Mouse (Mus musculus): ENCODE data around the gene Cldn10. TPM values are rescaled to one million over a fixed set of nuclear protein-coding genes. Genes with fewer than 3 reads are reported as not detected.

The Cldn10 gene
- polyA plus RNA-seq, 1 experiment from 2014 or later: 2.2 TPM

GRCm38 (mm10) chr14:118855141-118855800 lies 67.6 kb downstream of the Cldn10 start:
- Histone ChIP-seq H3K9ac (ENCODE audit: low read length) (peak overlapping the region; percentile 67), H3K27ac (ENCODE audit: low read length) (no peak overlapping the region), H3K4me2 (ENCODE audit: low read depth, low read length) (peak overlapping the region; percentile 98), H3K4me1 (ENCODE audit: control insufficient read depth, insufficient read depth, low read length) (peaks cover 6% of the 10 kb centered on the region), H3K36me3 (ENCODE audit: control insufficient read depth, insufficient read depth) (no peaks in the 10 kb centered on the region), H3K9me3 (replicated peaks; ENCODE audit: control insufficient read depth, low read length) (no peaks in the 10 kb centered on the region), H3K4me3 (ENCODE audit: low read length) (peak overlapping the region; percentile 69), H3K27me3 (ENCODE audit: control insufficient read depth, insufficient read depth, low read length) (peaks cover 9% of the 10 kb centered on the region)
- 3% methylated on average over 28 of the region's 28 CpGs for WGBS
- ATAC-seq (replicated peaks; ENCODE audit: extremely low read depth, insufficient read depth, low FRiP score): no peak; the same call in 1 of the 2 replicates

GRCm38 (mm10) chr14:118856563-118856962 lies 68.9 kb downstream of the Cldn10 start:
- Histone ChIP-seq H3K9ac (ENCODE audit: low read length) (no peak overlapping the region), H3K36me3 (ENCODE audit: control insufficient read depth, insufficient read depth) (no peaks in the 10 kb centered on the region), H3K4me1 (ENCODE audit: control insufficient read depth, insufficient read depth, low read length) (peaks cover 6% of the 10 kb centered on the region), H3K4me2 (ENCODE audit: low read depth, low read length) (no peak overlapping the region), H3K27me3 (ENCODE audit: control insufficient read depth, insufficient read depth, low read length) (peaks cover 9% of the 10 kb centered on the region), H3K9me3 (replicated peaks; ENCODE audit: control insufficient read depth, low read length) (no peaks in the 10 kb centered on the region), H3K27ac (ENCODE audit: low read length) (no peak overlapping the region), H3K4me3 (ENCODE audit: low read length) (no peak overlapping the region)
- ATAC-seq (replicated peaks; ENCODE audit: extremely low read depth, insufficient read depth, low FRiP score): no peak
- 68% methylated on average over 6 of the region's 6 CpGs for WGBS

- Histone ChIP-seq H3K4me3 (ENCODE audit: low read length) (no peak overlapping the region), H3K36me3 (ENCODE audit: control insufficient read depth, insufficient read depth) (no peaks in the 10 kb centered on the region), H3K4me1 (ENCODE audit: control insufficient read depth, insufficient read depth, low read length) (peaks cover 6% of the 10 kb centered on the region), H3K9ac (ENCODE audit: low read length) (no peak overlapping the region), H3K27me3 (ENCODE audit: control insufficient read depth, insufficient read depth, low read length) (peaks cover 9% of the 10 kb centered on the region), H3K4me2 (ENCODE audit: low read depth, low read length) (no peak overlapping the region), H3K9me3 (replicated peaks; ENCODE audit: control insufficient read depth, low read length) (no peaks in the 10 kb centered on the region), H3K27ac (ENCODE audit: low read length) (no peak overlapping the region)
- WGBS: 75% methylated on average over 6 of the region's 6 CpGs
- no peak for ATAC-seq (replicated peaks; ENCODE audit: extremely low read depth, insufficient read depth, low FRiP score)
Observed at GRCm38 (mm10) chr14:118858318-118858717, 70.6 kb downstream of the Cldn10 start.

GRCm38 (mm10) chr14:118862253-118862652 lies 74.5 kb downstream of the Cldn10 start:
- no peaks in the 10 kb centered on the region for H3K36me3 ChIP-seq (ENCODE audit: control insufficient read depth, insufficient read depth)
- H3K4me2 ChIP-seq (ENCODE audit: low read depth, low read length): no peak overlapping the region
- H3K27me3 ChIP-seq (ENCODE audit: control insufficient read depth, insufficient read depth, low read length): peaks cover 2% of the 10 kb centered on the region; the same call in 1 of the 2 replicates
- ATAC-seq (replicated peaks; ENCODE audit: extremely low read depth, insufficient read depth, low FRiP score): no peak
- H3K27ac ChIP-seq (ENCODE audit: low read length): no peak overlapping the region
- no peak overlapping the region for H3K4me3 ChIP-seq (ENCODE audit: low read length)
- H3K9me3 ChIP-seq (replicated peaks; ENCODE audit: control insufficient read depth, low read length): no peaks in the 10 kb centered on the region
- no peaks in the 10 kb centered on the region for H3K4me1 ChIP-seq (ENCODE audit: control insufficient read depth, insufficient read depth, low read length)
- WGBS: 50% methylated on average over 7 of the region's 7 CpGs
- no peak overlapping the region for H3K9ac ChIP-seq (ENCODE audit: low read length)

GRCm38 (mm10) chr14:118864905-118865304 lies 77.2 kb downstream of the Cldn10 start:
- H3K9ac ChIP-seq (ENCODE audit: low read length): no peak overlapping the region
- no peak for ATAC-seq (replicated peaks; ENCODE audit: extremely low read depth, insufficient read depth, low FRiP score)
- no peaks in the 10 kb centered on the region for H3K27me3 ChIP-seq (ENCODE audit: control insufficient read depth, insufficient read depth, low read length)
- H3K4me2 ChIP-seq (ENCODE audit: low read depth, low read length): no peak overlapping the region
- H3K27ac ChIP-seq (ENCODE audit: low read length): no peak overlapping the region
- WGBS: 40% methylated on average over 4 of the region's 4 CpGs
- no peaks in the 10 kb centered on the region for H3K4me1 ChIP-seq (ENCODE audit: control insufficient read depth, insufficient read depth, low read length)
- no peak overlapping the region for H3K4me3 ChIP-seq (ENCODE audit: low read length)
- no peaks in the 10 kb centered on the region for H3K9me3 ChIP-seq (replicated peaks; ENCODE audit: control insufficient read depth, low read length)
- no peaks in the 10 kb centered on the region for H3K36me3 ChIP-seq (ENCODE audit: control insufficient read depth, insufficient read depth)

GRCm38 (mm10) chr14:118866014-118866811 lies 78.5 kb downstream of the Cldn10 start:
- Histone ChIP-seq H3K27me3 (ENCODE audit: control insufficient read depth, insufficient read depth, low read length) (no peaks in the 10 kb centered on the region), H3K27ac (ENCODE audit: low read length) (no peak overlapping the region), H3K4me2 (ENCODE audit: low read depth, low read length) (no peak overlapping the region), H3K9ac (ENCODE audit: low read length) (no peak overlapping the region), H3K9me3 (replicated peaks; ENCODE audit: control insufficient read depth, low read length) (no peaks in the 10 kb centered on the region), H3K4me3 (ENCODE audit: low read length) (no peak overlapping the region), H3K36me3 (ENCODE audit: control insufficient read depth, insufficient read depth) (no peaks in the 10 kb centered on the region), H3K4me1 (ENCODE audit: control insufficient read depth, insufficient read depth, low read length) (no peaks in the 10 kb centered on the region)
- WGBS: 56% methylated on average over 10 of the region's 10 CpGs
- no peak for ATAC-seq (replicated peaks; ENCODE audit: extremely low read depth, insufficient read depth, low FRiP score)

- H3K4me1 ChIP-seq (ENCODE audit: control insufficient read depth, insufficient read depth, low read length): no peaks in the 10 kb centered on the region
- WGBS: 65% methylated on average over 6 of the region's 6 CpGs
- H3K9ac ChIP-seq (ENCODE audit: low read length): no peak overlapping the region
- no peaks in the 10 kb centered on the region for H3K9me3 ChIP-seq (replicated peaks; ENCODE audit: control insufficient read depth, low read length)
- H3K27me3 ChIP-seq (ENCODE audit: control insufficient read depth, insufficient read depth, low read length): no peaks in the 10 kb centered on the region
- ATAC-seq (replicated peaks; ENCODE audit: extremely low read depth, insufficient read depth, low FRiP score): no peak
- no peak overlapping the region for H3K27ac ChIP-seq (ENCODE audit: low read length)
- H3K36me3 ChIP-seq (ENCODE audit: control insufficient read depth, insufficient read depth): no peaks in the 10 kb centered on the region
- no peak overlapping the region for H3K4me3 ChIP-seq (ENCODE audit: low read length)
- no peak overlapping the region for H3K4me2 ChIP-seq (ENCODE audit: low read depth, low read length)
Observed at GRCm38 (mm10) chr14:118867366-118867765, 79.7 kb downstream of the Cldn10 start.

GRCm38 (mm10) chr14:118868102-118868724 lies 80.5 kb downstream of the Cldn10 start:
- WGBS: 83% methylated on average over 13 of the region's 13 CpGs
- Histone ChIP-seq H3K9me3 (replicated peaks; ENCODE audit: control insufficient read depth, low read length) (no peaks in the 10 kb centered on the region), H3K27me3 (ENCODE audit: control insufficient read depth, insufficient read depth, low read length) (no peaks in the 10 kb centered on the region), H3K4me1 (ENCODE audit: control insufficient read depth, insufficient read depth, low read length) (no peaks in the 10 kb centered on the region), H3K27ac (ENCODE audit: low read length) (no peak overlapping the region), H3K36me3 (ENCODE audit: control insufficient read depth, insufficient read depth) (no peaks in the 10 kb centered on the region), H3K4me2 (ENCODE audit: low read depth, low read length) (no peak overlapping the region), H3K9ac (ENCODE audit: low read length) (no peak overlapping the region), H3K4me3 (ENCODE audit: low read length) (no peak overlapping the region)
- no peak for ATAC-seq (replicated peaks; ENCODE audit: extremely low read depth, insufficient read depth, low FRiP score)

- WGBS: 55% methylated on average over 6 of the region's 6 CpGs
- Histone ChIP-seq H3K36me3 (ENCODE audit: control insufficient read depth, insufficient read depth) (no peaks in the 10 kb centered on the region), H3K4me3 (ENCODE audit: low read length) (no peak overlapping the region), H3K4me2 (ENCODE audit: low read depth, low read length) (no peak overlapping the region), H3K9ac (ENCODE audit: low read length) (no peak overlapping the region), H3K9me3 (replicated peaks; ENCODE audit: control insufficient read depth, low read length) (no peaks in the 10 kb centered on the region), H3K27me3 (ENCODE audit: control insufficient read depth, insufficient read depth, low read length) (no peaks in the 10 kb centered on the region), H3K4me1 (ENCODE audit: control insufficient read depth, insufficient read depth, low read length) (no peaks in the 10 kb centered on the region), H3K27ac (ENCODE audit: low read length) (no peak overlapping the region)
- ATAC-seq (replicated peaks; ENCODE audit: extremely low read depth, insufficient read depth, low FRiP score): no peak
Observed at GRCm38 (mm10) chr14:118869712-118870111, 82.0 kb downstream of the Cldn10 start.
